Mouse (Mus musculus) heart, postnatal 0 days (tissue): Measurements from ENCODE around the gene Slc46a2.

Source experiments
- CTCF ChIP-seq: IDR thresholded peaks from 2 replicates; pipeline ENCODE4 v1.5.1; 2016; ENCODE audit warnings: antibody characterized with exemption, control low read depth, low read depth
- EP300 ChIP-seq: IDR thresholded peaks from 2 replicates; pipeline ENCODE4 v1.6.1; 2016; ENCODE audit warnings: antibody characterized with exemption, low read depth

DNA sequence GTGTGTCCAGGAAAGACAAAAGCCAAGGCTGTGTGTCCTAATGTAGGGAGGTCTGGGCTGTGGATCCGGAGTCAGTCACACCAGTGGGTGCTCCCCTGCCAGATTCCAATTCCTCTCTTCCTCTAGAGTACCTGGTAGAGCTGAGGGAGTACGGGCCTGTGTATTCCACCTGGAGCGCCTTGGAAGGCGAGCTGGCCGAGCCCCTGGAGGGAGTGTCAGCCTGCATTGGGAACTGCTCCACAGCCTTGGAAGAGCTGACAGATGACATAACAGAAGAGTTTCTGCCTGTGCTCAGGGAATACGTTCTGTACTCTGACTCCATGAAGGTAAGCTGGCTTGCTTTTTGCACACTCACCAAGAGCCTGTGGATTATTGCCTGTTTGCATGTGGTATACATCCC, 28.6 kb downstream of the Slc46a2 start:
- TF ChIP-seq CTCF: no peak
- no peak for TF ChIP-seq EP300
